Mouse (Mus musculus): ENCODE results near the gene Enkd1.

DNA sequence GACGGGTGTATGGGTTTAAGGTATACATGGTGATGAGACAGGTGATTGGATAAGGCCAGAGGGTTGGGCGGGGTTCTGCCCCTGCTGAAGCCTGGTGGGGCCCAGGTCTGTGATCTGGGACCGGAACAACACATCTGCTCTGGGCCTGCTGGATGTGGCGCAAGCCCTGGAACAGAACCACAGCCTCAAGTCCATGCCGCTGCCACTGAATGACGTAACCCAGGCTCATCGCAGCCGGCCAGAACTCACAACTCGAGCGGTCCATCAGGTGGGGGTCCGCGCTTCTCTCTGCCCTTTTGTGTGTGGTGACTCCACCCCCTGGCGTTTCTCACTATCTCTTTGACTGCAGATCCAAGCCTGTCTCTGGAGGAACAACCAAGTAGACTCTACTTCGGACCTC, 17.0 kb downstream of the Enkd1 start:
- TF ChIP-seq CTCF (IDR thresholded peaks at IDR 0.05; ENCODE audit: borderline replicate concordance, extremely low read depth, insufficient read depth, insufficient read length) (no peak), POLR2A (IDR thresholded peaks at IDR 0.05; ENCODE audit: borderline replicate concordance, extremely low read depth, insufficient read depth, insufficient read length, poor library complexity, severe bottlenecking) (no peak)

All from brain, embryonic 14.5 days (tissue).